Mouse (Mus musculus): Measurements from ENCODE around the gene Thrap3.

The Thrap3 gene

GRCm38 (mm10) chr4:126146974-126147532, 55.5 kb downstream of the Thrap3 start:
- DNase-seq (ENCODE audit: low read depth): no peak

GRCm38 (mm10) chr4:126145396-126145795, 57.2 kb downstream of the Thrap3 start:
- DNase-seq (ENCODE audit: low read depth): no peak

GRCm38 (mm10) chr4:126141021-126141420, 61.5 kb downstream of the Thrap3 start:
- DNase-seq (ENCODE audit: low read depth): no peak

GRCm38 (mm10) chr4:126137773-126138172, 64.8 kb downstream of the Thrap3 start:
- no peak for DNase-seq (ENCODE audit: low read depth)

GRCm38 (mm10) chr4:126134639-126135038, 67.9 kb downstream of the Thrap3 start:
- no peak for DNase-seq (ENCODE audit: low read depth)

GRCm38 (mm10) chr4:126134236-126134635, 68.3 kb downstream of the Thrap3 start:
- DNase-seq (ENCODE audit: low read depth): no peak

GRCm38 (mm10) chr4:126132636-126133264, 69.8 kb downstream of the Thrap3 start:
- no peak for DNase-seq (ENCODE audit: low read depth)

- DNase-seq (ENCODE audit: low read depth): peak; percentile 91
These were observed 71.1 kb downstream of the Thrap3 start for GRCm38 (mm10) chr4:126131290-126132121.

- no peak for DNase-seq (ENCODE audit: low read depth)
These were observed 72.1 kb downstream of the Thrap3 start for GRCm38 (mm10) chr4:126130502-126130901.

- no peak for DNase-seq (ENCODE audit: low read depth)
These were observed 79.1 kb downstream of the Thrap3 start for GRCm38 (mm10) chr4:126123309-126124040.

GRCm38 (mm10) chr4:126120506-126120905, 82.1 kb downstream of the Thrap3 start:
- no peak for DNase-seq (ENCODE audit: low read depth)

GRCm38 (mm10) chr4:126120052-126120451, 82.5 kb downstream of the Thrap3 start:
- no peak for DNase-seq (ENCODE audit: low read depth)

GRCm38 (mm10) chr4:126119051-126119450, 83.5 kb downstream of the Thrap3 start:
- no peak for DNase-seq (ENCODE audit: low read depth)

- no peak for DNase-seq (ENCODE audit: low read depth)
These were observed 83.9 kb downstream of the Thrap3 start for GRCm38 (mm10) chr4:126118651-126119050.

- DNase-seq (ENCODE audit: low read depth): no peak
These were observed 85.4 kb downstream of the Thrap3 start for GRCm38 (mm10) chr4:126117116-126117515.

- DNase-seq (ENCODE audit: low read depth): no peak
These were observed 86.6 kb downstream of the Thrap3 start for GRCm38 (mm10) chr4:126115871-126116521.

- DNase-seq (ENCODE audit: low read depth): no peak
These were observed 87.1 kb downstream of the Thrap3 start for GRCm38 (mm10) chr4:126115411-126115810.
